Mouse (Mus musculus) ZHBTc4 (cell line): ENCODE data around the gene Pm20d1.

Source experiments
- DNase-seq: peaks from one replicate; pipeline ENCODE4 v3.0.0-alpha.2; 2011; ENCODE audit warnings: low read depth, low spot score

The Pm20d1 gene

DNA sequence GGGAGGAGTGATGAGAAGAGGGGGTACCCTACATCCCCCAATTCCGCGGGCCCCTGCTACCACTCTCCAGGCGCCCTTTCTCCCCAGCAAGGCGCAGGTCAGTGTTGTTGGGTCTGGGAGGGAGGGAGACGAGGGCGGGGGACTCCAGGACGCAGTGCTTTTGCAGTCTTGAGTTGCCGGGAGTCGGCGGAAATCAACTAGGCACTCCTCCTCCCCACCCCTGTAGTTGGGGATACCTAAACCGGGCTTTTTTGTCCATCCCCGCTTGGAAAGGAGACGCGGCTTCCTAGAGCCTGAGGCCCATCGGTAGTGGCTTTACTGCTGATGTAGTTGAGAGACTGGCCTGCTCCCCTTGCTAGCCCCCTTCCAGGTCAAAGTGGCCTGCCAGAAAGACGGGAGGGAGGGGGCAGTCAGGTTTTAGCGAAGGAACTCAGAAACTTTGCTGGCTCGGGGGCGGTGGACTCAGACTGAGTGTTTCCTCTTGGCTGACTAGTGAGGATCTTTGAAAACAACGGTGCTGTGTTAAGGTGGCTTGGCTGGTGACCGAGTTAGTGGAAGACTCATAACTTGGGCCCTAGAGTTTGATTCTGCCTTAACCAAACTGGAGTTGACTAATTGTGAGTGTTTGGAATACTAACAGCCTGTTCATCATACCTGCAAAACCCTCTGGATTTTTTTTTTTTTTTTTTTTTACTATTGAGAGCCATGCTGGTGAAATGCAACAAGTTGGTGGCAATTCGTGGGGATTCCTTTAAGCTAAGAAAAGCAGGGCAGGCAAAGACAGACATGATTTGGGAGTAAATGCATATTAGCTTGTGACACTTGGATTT is 31.3 kb downstream of the Pm20d1 start:
- peak; percentile 79 for DNase-seq

- peak; percentile 16 for DNase-seq
These were observed 32.1 kb downstream of the Pm20d1 start for GRCm38 (mm10) chr1:131829279-131829678.

GRCm38 (mm10) chr1:131830561-131830960 is 33.4 kb downstream of the Pm20d1 start:
- DNase-seq, result no peak

DNA sequence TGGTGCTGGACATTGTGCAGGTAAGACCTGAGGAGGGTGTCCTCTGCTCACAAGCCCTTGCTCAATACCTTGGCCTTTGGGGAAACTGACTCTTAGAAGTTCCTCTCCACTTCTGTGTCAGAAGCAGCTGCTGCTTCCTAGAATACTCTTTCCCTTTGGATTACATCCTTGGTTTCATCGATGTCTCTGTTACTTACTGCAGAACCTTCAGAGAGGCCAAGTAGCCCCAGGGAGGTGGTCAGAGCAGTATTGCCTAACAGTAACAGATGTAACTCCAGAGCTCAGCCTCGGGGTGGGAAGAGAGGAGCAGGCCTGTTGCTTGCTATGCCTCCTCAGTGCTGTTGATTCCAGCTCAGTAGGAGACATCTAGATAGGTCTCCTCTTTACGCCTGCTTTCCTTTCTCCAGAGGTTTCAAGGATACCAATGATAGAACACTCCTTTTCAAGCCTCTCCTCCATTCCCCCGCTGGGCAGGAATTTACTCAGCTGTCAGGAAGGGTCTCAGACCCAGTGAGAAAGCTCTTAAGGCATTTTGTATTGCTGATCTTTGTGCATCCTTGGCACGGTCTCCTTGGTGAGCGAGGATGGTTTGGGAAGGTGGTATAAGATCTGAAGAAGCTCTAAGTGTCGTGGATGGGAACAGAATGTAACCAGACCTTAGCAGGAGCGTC is 33.9 kb downstream of the Pm20d1 start:
- no peak for DNase-seq

- DNase-seq, result no peak
These were observed 39.9 kb downstream of the Pm20d1 start for GRCm38 (mm10) chr1:131837035-131837434.

- DNase-seq, result no peak
These were observed 41.4 kb downstream of the Pm20d1 start for GRCm38 (mm10) chr1:131838542-131838941.

DNA sequence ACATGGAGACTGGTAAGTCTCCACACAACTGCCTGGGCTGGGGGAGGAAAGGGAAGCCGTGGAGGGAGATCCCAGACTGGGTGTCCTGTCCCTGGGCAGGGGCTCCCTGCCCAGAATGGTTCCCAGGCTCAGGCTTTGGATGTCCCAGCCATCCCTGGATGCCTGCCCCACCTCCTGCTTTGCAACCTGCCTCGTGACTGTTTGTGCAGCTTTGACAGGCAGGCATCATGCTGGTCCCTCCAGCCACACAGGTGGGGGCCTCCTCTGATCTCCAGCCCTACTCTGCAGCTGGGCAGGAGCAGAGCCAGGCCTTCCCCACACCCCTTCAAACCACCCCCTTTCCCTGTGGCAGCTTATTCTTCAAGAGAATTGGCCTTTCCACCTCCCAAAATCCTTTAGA is 42.1 kb downstream of the Pm20d1 start:
- DNase-seq, result no peak

DNA sequence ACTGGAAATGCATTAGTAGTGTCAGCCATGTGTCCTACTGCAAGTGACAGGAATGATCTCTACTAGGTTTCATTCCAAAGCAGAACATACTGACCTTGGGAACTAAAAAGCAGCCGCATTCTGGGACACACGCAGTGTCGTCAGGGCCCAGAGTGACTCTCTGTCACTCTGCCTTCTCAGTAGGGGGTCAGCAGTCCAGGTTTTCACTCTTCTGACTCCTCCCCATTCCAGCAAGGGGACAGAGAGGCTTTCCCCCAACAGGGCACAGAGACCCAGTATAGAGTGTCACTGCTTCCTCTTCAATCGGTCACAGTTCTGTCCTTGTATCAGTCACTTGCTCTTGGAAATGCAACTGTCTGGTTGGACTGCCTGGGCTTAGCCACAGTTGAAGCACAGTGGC is 45.0 kb downstream of the Pm20d1 start:
- DNase-seq, result peak; percentile 35

DNA sequence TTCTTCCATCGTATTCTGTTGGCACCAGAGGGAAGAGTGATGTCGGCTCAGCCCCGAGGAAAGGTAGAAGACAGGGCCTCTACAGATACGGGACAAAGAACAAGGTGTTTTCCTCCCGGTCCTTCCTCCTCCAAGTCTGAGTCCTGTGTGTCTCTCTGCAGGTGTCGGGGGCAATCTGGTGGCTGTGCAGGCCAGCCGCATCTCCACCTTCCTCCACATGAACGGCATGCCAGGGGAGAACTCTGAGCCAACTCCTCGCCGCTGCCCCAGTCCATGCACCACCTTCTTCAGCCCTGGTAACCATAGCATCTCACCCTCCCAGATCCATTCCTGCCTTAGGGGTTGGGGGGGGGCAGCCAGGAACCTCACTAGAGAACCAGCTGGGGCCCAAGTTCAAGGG is 46.6 kb downstream of the Pm20d1 start:
- no peak for DNase-seq

- no peak for DNase-seq
These were observed 47.7 kb downstream of the Pm20d1 start for GRCm38 (mm10) chr1:131844883-131845282.

GRCm38 (mm10) chr1:131846255-131846654 is 49.1 kb downstream of the Pm20d1 start:
- peak; percentile 57 for DNase-seq

DNA sequence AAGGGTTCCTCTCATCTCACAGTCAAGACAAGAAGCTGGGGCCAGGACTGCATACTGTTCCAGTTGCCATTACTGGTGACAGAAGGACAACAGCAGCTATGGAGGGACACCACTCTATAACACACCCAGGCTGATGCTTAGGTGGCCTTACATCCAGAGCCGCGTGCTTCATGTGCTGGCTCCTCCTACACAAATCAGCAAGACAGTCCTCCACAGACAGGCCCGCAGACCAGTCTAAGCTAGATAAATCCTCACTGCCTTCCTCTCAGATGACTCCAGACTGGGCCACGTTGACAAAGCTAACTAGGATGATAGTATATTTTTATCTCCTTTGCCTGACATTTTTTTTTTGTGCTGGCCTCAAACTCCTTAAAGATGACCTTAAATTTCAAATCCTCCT is 64.6 kb downstream of the Pm20d1 start:
- peak; percentile 62 for DNase-seq

- DNase-seq, result no peak
These were observed 68.4 kb downstream of the Pm20d1 start for GRCm38 (mm10) chr1:131865596-131865995.

- DNase-seq, result no peak
These were observed 69.3 kb downstream of the Pm20d1 start for GRCm38 (mm10) chr1:131866304-131866999.

DNA sequence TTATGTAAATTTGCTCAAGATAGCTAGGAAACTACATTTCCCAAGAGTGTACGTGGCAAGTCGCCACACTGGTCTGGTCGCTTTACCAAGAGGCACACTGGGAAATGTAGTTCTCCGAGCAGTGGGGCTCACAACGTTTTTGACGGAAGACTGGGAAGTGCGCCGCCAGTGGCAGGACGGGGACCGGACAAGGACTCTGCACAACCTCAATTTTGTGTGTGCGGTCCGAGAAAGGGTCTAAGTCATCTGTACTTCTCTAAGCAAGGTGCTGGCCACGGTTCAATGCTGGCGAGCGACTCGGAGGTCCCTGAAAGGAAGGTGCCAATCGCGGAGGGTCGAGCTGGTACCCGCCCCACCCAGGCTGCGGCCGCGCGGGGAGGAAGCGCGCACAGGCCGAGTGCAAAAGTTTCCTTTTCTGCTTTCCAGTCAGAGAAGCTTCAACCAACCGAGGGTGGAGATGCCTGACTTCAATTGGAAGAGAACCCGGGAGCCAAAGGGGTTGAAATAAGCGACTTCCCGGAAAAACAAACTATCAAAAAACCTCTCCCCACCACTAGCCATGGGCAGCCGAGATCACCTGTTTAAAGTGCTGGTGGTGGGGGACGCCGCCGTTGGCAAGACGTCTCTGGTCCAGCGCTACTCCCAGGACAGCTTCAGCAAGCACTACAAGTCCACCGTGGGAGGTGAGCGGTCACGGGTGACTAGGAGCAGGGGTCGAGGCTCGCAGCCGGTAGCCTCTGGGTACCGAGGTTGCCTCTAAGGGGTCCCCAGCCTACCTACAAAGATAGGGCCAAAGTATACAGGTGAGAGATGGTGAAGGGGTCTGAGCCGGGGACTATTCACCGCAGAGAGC is 70.1 kb downstream of the Pm20d1 start, which contains the start of gene Rab29:
Rab29 (plus strand) TSS at position 132 of the 853 bp plus-strand sequence.
- DNase-seq, result peak; percentile 96

DNA sequence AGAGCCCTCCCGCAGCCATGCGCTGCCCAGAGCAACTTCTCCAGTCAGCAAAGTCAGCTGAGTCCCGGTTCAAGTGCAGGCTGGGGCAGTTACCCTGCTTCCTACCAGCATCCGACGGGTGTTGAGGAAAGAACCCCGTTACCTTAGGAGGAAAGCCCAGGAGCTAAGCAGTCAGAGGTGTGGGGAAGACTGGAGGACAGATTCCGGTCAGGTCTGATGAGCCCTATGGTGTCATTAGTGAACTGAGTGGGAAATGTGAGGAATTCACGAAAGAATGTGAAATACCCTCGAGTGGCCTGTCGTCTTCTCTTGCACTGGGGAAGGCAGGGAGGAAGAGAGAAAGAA is 70.7 kb downstream of the Pm20d1 start:
- no peak for DNase-seq

DNA sequence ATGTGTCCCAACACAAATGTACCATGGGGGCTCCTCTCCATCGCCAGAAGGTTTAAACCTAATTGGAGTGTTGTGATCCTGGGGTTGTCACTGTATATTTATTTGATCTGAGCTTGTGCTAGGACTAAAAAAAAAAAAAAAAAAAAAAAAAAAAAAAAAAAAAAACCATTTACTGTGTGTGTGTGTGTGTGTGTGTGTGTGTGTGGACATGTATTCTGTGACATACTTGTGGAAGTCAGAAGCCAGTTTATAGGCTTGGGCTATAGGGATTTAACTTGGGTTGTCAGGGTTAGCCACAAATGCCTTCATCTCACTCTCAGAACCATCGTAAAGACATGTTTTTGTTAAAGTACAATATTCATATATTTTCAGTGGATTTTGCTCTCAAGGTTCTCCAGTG is 72.4 kb downstream of the Pm20d1 start:
- DNase-seq, result no peak
